Mouse (Mus musculus): ENCODE measurements around the gene Ranbp6. TPM values are rescaled to one million over a fixed set of nuclear protein-coding genes. Genes with fewer than 3 reads are reported as not detected.

Ranbp6 gene
- total RNA-seq, 4 experiments from 2014 or later: 10.1 to 12.5 (median 10.7) TPM

DNA sequence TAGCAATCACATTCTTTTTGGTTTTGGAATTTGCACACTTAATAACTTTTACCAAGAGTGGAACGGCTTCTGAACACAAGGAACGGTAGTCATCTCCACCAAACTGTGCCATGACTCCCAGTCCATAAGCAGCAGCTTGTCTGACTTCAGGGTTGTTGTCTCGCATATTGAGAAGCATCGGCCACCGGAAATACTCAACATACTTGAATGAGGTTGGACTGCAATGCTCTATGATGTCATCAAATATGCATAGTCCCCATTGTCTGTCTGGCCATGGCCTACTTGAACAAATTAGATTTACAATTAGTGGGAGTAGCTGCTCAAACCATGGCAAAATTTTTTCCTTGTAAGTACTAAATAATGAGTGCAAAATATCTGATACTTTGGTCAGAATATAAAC lies 2.8 kb downstream of the Ranbp6 start:
- no peak for DNase-seq (ENCODE audit: low spot score in 2 of 2)

DNA sequence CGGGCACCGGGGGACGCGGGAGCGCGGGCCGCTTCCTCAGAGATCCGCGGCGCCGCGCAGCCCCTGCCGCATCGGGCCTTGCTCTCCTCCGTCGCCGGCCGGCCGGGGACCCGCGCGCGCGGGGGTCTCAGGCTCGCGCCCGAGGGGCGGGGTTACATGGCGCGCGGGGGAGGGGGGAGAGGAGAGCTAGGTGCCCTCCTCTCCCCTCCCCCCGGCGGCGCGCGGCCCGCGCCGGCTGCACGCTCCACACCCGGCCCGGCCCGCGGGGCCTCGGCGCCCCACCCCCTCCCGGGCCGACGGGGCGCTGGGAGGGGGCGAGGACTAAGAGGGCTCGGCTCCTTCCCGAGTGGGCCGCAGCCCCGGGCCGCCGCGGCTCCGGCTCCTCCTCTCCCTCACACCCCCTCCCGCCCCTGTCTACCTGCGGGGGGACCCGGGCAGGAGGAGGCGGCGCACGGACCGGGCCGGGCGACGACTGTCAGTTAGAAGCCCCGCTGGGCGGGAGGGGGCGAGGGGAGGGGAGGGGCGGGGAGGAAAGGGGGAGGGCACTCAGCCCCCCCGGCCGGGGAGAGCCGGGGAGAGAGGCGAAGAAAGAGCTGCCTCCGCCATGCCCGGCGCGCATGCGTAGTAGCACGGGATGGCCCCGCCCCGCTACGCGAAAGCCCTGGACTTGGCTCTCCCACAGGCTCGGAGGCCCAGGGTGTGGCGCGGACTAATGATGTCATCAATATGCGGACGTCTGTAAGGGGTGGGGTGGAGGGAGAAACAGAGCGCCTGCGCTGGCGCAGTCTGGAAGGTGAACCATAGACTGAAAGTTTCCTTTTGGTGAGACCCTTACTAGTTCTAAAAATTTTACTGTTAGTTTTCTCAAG lies 6.6 kb downstream of the Ranbp6 start, which contains the start of gene 9930021J03Rik:
TSS of gene 9930021J03Rik (minus strand) at position 73 of the 869 bp plus-strand sequence.
- peak; percentile 95 to 96 for DNase-seq (ENCODE audit: low spot score in 2 of 2)

DNA sequence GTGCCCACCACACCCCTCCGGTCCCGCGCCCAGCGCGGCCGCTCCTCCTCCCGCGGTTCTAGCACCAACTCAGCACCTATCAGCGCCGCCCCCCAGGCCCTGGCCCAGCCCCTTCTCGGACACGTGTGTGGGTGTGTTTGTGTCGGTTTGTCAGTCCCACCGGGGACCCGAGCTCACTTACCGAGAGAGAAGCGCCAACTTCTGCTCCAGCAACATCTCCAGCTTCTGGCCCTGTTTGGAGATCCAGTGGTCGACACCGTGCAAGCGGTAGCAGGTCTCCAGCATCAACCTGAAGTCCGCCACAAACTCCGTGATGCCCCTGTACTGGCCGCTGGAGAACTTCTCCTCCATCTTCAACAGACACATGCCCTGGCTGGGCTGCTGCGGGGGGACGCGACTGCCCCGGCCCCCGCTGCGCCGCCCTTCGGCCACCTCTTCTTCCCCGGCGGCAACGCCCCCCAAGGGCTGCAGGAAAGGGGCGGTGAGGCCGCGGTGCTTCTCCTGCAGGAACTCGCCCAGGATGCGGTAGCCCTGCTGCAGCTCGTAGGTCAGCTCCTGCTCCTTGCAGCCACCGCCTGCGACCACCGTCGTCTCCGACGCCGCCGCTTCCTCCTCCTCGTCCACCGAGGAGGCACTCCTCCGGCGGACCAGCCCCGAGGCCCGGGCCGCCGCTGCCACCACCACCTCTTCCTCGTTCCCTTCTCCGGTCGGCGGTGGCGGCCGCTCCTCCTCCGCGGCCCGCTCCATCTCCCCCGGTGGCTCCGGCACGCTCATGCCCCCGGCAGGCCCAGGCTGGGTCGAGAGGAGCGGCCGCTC lies 7.5 kb downstream of the Ranbp6 start:
- DNase-seq (ENCODE audit: low spot score in 2 of 2): peak; percentile 40 to 47

DNA sequence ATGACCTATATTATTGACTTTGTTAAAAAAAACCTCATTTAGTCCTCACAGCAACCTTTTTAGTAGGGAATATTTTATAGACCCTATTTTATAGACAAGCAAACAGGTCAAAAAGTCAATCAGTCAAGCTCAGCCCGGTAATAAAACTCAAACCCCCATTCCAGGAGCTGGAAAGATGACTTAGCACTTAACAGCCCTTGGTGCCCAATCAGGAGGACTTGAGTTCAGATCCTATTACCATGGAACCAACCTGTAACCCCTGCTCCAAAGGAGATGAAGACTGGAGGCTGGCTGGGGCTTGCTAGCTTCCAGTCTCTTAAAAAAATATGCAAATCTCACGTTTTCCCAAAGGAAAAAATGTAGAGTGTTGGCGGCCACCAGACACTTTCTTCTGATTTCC lies 8.8 kb downstream of the Ranbp6 start:
- DNase-seq (ENCODE audit: low spot score in 2 of 2): no peak

DNA sequence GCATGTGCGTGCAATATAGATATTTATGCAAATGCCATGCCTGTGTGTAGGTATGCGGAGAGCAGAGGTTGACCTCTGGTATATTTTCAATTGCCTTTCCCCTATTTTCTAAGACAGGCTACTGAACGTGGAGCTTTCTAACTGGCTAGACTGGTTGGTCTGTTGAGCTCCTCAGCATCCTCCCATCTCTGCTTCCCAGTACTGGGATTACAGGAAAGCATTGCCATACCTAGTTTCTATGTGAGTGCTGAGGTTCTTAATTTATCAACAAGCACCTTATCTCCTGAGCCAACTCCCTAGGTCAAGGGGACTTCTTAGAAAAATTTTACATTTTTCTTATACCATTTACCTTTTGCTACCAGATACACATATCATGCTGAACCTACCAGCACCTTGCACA lies 15.4 kb downstream of the Ranbp6 start:
- DNase-seq (ENCODE audit: low spot score in 2 of 2): no peak

DNA sequence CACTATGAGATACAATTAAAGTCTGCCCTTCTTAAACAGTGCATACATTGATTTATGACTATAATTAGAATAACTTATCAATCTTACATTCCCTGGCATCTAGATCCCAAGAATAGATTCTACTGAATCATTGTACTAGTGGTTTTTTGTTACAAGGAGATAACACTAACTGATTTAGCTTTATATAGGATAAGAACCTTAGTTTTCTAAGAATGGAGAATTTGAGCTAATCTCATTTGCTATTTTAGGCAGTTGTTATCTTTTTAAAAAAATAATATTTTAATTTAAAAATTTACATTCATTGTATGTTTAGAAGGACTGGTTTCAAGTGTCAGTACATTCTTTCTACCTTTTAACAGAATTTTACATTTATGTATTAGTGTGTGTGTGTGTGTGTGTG lies 24.8 kb downstream of the Ranbp6 start:
- DNase-seq (ENCODE audit: low spot score in 2 of 2): no peak

DNA sequence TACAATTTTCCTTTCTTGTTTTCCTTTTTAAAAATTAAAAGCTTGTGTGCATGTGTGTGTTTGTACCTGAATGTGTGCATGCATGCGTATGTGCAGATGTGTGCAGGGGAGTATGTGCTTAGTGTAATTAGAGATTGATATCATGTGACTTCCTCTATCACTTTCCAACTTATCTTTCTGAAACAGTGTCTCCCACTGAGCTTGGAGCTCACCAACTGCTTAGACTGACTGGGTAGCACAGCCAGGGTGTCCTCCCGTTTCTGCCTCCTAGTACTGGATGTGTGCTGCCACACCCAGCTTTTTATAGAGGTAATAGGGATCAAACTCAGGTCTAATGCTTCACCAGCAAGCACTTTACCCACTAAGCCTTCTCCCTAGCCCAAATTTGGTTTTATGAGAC lies 29.9 kb downstream of the Ranbp6 start:
- DNase-seq (ENCODE audit: low spot score in 2 of 2): no peak

Other genes starting within 250 kb of the Ranbp6 start
- gene Ermp1, start 164.6 kb downstream of the Ranbp6 start, total RNA-seq (2022): 10 to 100 TPM in 1 of 4 experiments, 1 to 10 TPM in 3; 6.9 to 10.4 (median 8.1) TPM
- not detected for gene Mlana, start 115.2 kb downstream of the Ranbp6 start, total RNA-seq (2022)
- gene 9930021J03Rik, start 7.0 kb downstream of the Ranbp6 start, total RNA-seq (2022): 10 to 100 TPM; 10.9 to 15.6 (median 11.8) TPM
- gene Il33, start 112.1 kb upstream of the Ranbp6 start, total RNA-seq (2022): 1 to 10 TPM; 3.3 to 6.4 (median 5.3) TPM
- gene Trpd52l3, start 190.8 kb upstream of the Ranbp6 start, total RNA-seq (2022): not detected
- 10 to 100 TPM; 10.1 to 14.6 (median 12.9) TPM for gene Uhrf2, start 217.5 kb upstream of the Ranbp6 start, total RNA-seq (2022)

Measured in gastrocnemius, adult 8-10 months (tissue).